11 mouse cellular contexts compared by ENCODE assay signal in genomic region chr17:14753095-14753494, GRCm38 (mm10). TPM values are rescaled to one million over a fixed set of nuclear protein-coding genes. Genes with fewer than 3 reads are reported as not detected.
A peak's percentile ranks its signal among the peaks of the same experiment; 100 is the strongest.
DNase-seq lines count a peak whose midpoint lies in the region; ATAC-seq and TF ChIP-seq lines count a peak whose summit lies in the region.
"Had no signal": no experiment of that assay in that cellular context is flagged by ENCODE, and none has a peak within 500 bp of the region (broad histone marks: within the 10 kb centered on the region; RNA-seq: fewer than 3 reads in every experiment).

No protein-coding gene starts in this region.

- no peak overlapping the region for H3K4me2 ChIP-seq in kidney, embryonic 16.5 days (replicated peaks; ENCODE audit: low read depth, low read length)
- H3K4me2 ChIP-seq in lung, embryonic 14.5 days: no peak overlapping the region

- no peaks in the 10 kb centered on the region for H3K27me3 ChIP-seq in kidney, embryonic 16.5 days (ENCODE audit: insufficient read depth, low read length)
- no peaks in the 10 kb centered on the region for H3K27me3 ChIP-seq in lung, embryonic 14.5 days (ENCODE audit: insufficient read depth, low read length)

- H3K9me3 ChIP-seq in kidney, embryonic 16.5 days (ENCODE audit: low read length): no peaks in the 10 kb centered on the region
- no peaks in the 10 kb centered on the region for H3K9me3 ChIP-seq in lung, embryonic 14.5 days (ENCODE audit: low read depth, low read length)

- 67% methylated on average over 5 of the region's 5 CpGs for WGBS in kidney, embryonic 16.5 days
- 38% methylated on average over 5 of the region's 5 CpGs for WGBS in lung, embryonic 14.5 days

- no peak for ATAC-seq in kidney, embryonic 16.5 days (ENCODE audit: low FRiP score, low TSS enrichment)
- ATAC-seq in lung, embryonic 14.5 days (ENCODE audit: insufficient read depth): peak; percentile 48
- ATAC-seq in megakaryocyte, adult 5-6 weeks (ENCODE audit: poor library complexity, severe bottlenecking): no peak

- H3K27ac ChIP-seq in kidney, embryonic 16.5 days (ENCODE audit: low read length): no peak overlapping the region
- H3K27ac ChIP-seq in lung, embryonic 14.5 days (ENCODE audit: low read depth): no peak overlapping the region
- H3K27ac ChIP-seq: liver, embryonic 14.5 days had no signal

- no peaks in the 10 kb centered on the region for H3K4me1 ChIP-seq in kidney, embryonic 16.5 days (ENCODE audit: insufficient read depth, low read length)
- peaks cover 14% of the 10 kb centered on the region for H3K4me1 ChIP-seq in lung, embryonic 14.5 days (ENCODE audit: insufficient read depth)

- H3K9ac ChIP-seq in kidney, embryonic 16.5 days (replicated peaks; ENCODE audit: low read length): no peak overlapping the region
- H3K9ac ChIP-seq in lung, embryonic 14.5 days: no peak overlapping the region
- H3K9ac ChIP-seq: liver, embryonic 14.5 days had no signal

- no peaks in the 10 kb centered on the region for H3K36me3 ChIP-seq in kidney, embryonic 16.5 days (ENCODE audit: insufficient read depth, low read length)
- no peaks in the 10 kb centered on the region for H3K36me3 ChIP-seq in lung, embryonic 14.5 days (ENCODE audit: insufficient read depth)

- TF ChIP-seq CTCF in lung, embryonic 14.5 days (IDR thresholded peaks at IDR 0.05; ENCODE audit: low read depth): no peak

- peak; percentile 19 for DNase-seq in kidney, adult 18-20 months
- peak; percentile 80 for DNase-seq in adipocyte (ENCODE audit: low spot score)
- DNase-seq in gonadal fat pad, adult 2 months (ENCODE audit: low read depth): peak; percentile 14
- DNase-seq in lung, embryonic 14.5 days: peak; percentile 93
- no peak for DNase-seq in thymus, postnatal 36 days
- no peak for DNase-seq in right cerebral cortex, adult 2 months (ENCODE audit: low spot score in 2 of 2)
- DNase-seq: spleen, adult 18-20 months; thymus, postnatal 4 days had no signal

- H3K4me3 ChIP-seq in kidney, embryonic 16.5 days (ENCODE audit: low read length): no peak overlapping the region
- H3K4me3 ChIP-seq in lung, embryonic 14.5 days (ENCODE audit: low read depth, low read length): no peak overlapping the region

RNA-seq across cellular contexts. Expression of gene Thbs2, which starts 59.1 kb away (rescaled TPM):
- 33.8 and 37.7 TPM in 2 replicates for polyA plus RNA-seq in kidney, embryonic 16.5 days (2015; fragmentation: Nextera tagmentation; extraction: Ambion mirVana)
- 12.7 and 14.4 TPM in 2 replicates for polyA plus RNA-seq in gonadal fat pad, adult 2 months (2012; rRNA removed)
- polyA plus RNA-seq in lung, embryonic 14.5 days (2014; fragmentation: Nextera tagmentation; extraction: Ambion mirVana): 18.7 and 21.7 TPM in 2 replicates
- 0.04 TPM in 1 of 2 replicates, not detected in the other for total RNA-seq in megakaryocyte, adult 5-6 weeks (2015)
- total RNA-seq in megakaryocyte, adult 5-6 weeks (2017): 0.04 TPM in 1 of 2 replicates, not detected in the other

Comparison
In these comparisons a context has a peak if more than half of its experiments do, and no peak if none do; other contexts are left out.
1. DNase-seq: peak in kidney, adult 18-20 months (single experiment), adipocyte (single experiment), gonadal fat pad, adult 2 months (single experiment) and lung, embryonic 14.5 days (single experiment); none in thymus, postnatal 36 days (0 of 2) and right cerebral cortex, adult 2 months (0 of 2).